Mouse (Mus musculus): ENCODE results near the gene Kcnq5. TPM values are rescaled to one million over a fixed set of nuclear protein-coding genes. Genes with fewer than 3 reads are reported as not detected.

Kcnq5 gene
- total and polyA plus RNA-seq, 3 experiments, result not detected

- Histone ChIP-seq H3K4me3 (ENCODE audit: control insufficient read depth in 1 of 2, insufficient read depth in 1 of 2, low read depth in 2 of 2, low read length in 2 of 2) (no peak overlapping the region), H3K79me2 (ENCODE audit: control insufficient read depth, insufficient read depth, low read length, poor library complexity) (no peaks in the 10 kb centered on the region), H3K36me3 (ENCODE audit: control insufficient read depth in 1 of 2, insufficient read depth in 2 of 2, low read length in 2 of 2) (no peaks in the 10 kb centered on the region), H3K4me1 (ENCODE audit: control insufficient read depth in 1 of 2, insufficient read depth in 2 of 2, low read length in 2 of 2) (no peaks in the 10 kb centered on the region), H3K27me3 (ENCODE audit: control insufficient read depth in 1 of 2, insufficient read depth in 2 of 2, low read length in 2 of 2) (no peaks in the 10 kb centered on the region), H3K27ac (ENCODE audit: control insufficient read depth, low read depth, low read length) (no peak overlapping the region), H3K9ac (ENCODE audit: control insufficient read depth, low read depth, low read length, poor library complexity, severe bottlenecking) (no peak overlapping the region), H3K9me3 (replicated peaks; ENCODE audit: insufficient read depth, low read length) (no peaks in the 10 kb centered on the region)
- no peak for DNase-seq (ENCODE audit: low read depth, low spot score)
- TF ChIP-seq MYB (IDR thresholded peaks at IDR 0.05; ENCODE audit: low read depth, low read length) (no peak), CHD1 (IDR thresholded peaks at IDR 0.05; ENCODE audit: low read depth, low read length) (no peak), CHD2 (IDR thresholded peaks at IDR 0.05; ENCODE audit: low read length) (no peak), ETS1 (IDR thresholded peaks at IDR 0.05; ENCODE audit: low read depth, low read length) (no peak), BHLHE40 (IDR thresholded peaks at IDR 0.05; ENCODE audit: borderline replicate concordance, low read depth, low read length) (no peak), MYC (IDR thresholded peaks at IDR 0.05; ENCODE audit: low read depth, low read length) (no peak), USF1 (IDR thresholded peaks at IDR 0.05; ENCODE audit: low read depth, low read length) (no peak), ZMIZ1 (IDR thresholded peaks at IDR 0.05; ENCODE audit: low read depth, low read length) (no peak), ELF1 (IDR thresholded peaks at IDR 0.05; ENCODE audit: low read depth, low read length) (no peak), E2F4 (IDR thresholded peaks at IDR 0.05; ENCODE audit: borderline replicate concordance, low read depth, low read length) (no peak)
Measured at GRCm38 (mm10) chr1:21712711-21713110, 249.0 kb downstream of the Kcnq5 start.

GRCm38 (mm10) chr1:21690458-21690857, 271.3 kb downstream of the Kcnq5 start:
- Histone ChIP-seq H3K27ac (ENCODE audit: control insufficient read depth, low read depth, low read length) (no peak overlapping the region), H3K79me2 (ENCODE audit: control insufficient read depth, insufficient read depth, low read length, poor library complexity) (no peaks in the 10 kb centered on the region), H3K4me1 (ENCODE audit: control insufficient read depth in 1 of 2, insufficient read depth in 2 of 2, low read length in 2 of 2) (no peaks in the 10 kb centered on the region), H3K9me3 (replicated peaks; ENCODE audit: insufficient read depth, low read length) (no peaks in the 10 kb centered on the region), H3K4me3 (ENCODE audit: control insufficient read depth in 1 of 2, insufficient read depth in 1 of 2, low read depth in 2 of 2, low read length in 2 of 2) (no peak overlapping the region), H3K27me3 (ENCODE audit: control insufficient read depth in 1 of 2, insufficient read depth in 2 of 2, low read length in 2 of 2) (no peaks in the 10 kb centered on the region), H3K36me3 (ENCODE audit: control insufficient read depth in 1 of 2, insufficient read depth in 2 of 2, low read length in 2 of 2) (no peaks in the 10 kb centered on the region), H3K9ac (ENCODE audit: control insufficient read depth, low read depth, low read length, poor library complexity, severe bottlenecking) (no peak overlapping the region)
- no peak for TF ChIP-seq UBTF (IDR thresholded peaks at IDR 0.05; ENCODE audit: borderline replicate concordance, insufficient read depth, low read depth, low read length)
- TF ChIP-seq POLR2AphosphoS5 (IDR thresholded peaks at IDR 0.05; ENCODE audit: borderline replicate concordance, low read depth, low read length), result no peak
- TF ChIP-seq TBP (IDR thresholded peaks at IDR 0.05; ENCODE audit: low read depth, low read length), result no peak
- TF ChIP-seq E2F4 (IDR thresholded peaks at IDR 0.05; ENCODE audit: borderline replicate concordance, low read depth, low read length), result no peak
- TF ChIP-seq MAX (IDR thresholded peaks at IDR 0.05; ENCODE audit: low read length), result no peak
- TF ChIP-seq NRF1 (IDR thresholded peaks at IDR 0.05; ENCODE audit: insufficient read depth, low read depth, low read length, poor library complexity, severe bottlenecking), result no peak
- TF ChIP-seq SMC3 (IDR thresholded peaks at IDR 0.05; ENCODE audit: low read depth, low read length), result no peak
- no peak for TF ChIP-seq ELF1 (IDR thresholded peaks at IDR 0.05; ENCODE audit: low read depth, low read length)
- TF ChIP-seq MEF2A (IDR thresholded peaks at IDR 0.05; ENCODE audit: extremely low read depth, insufficient replicate concordance, low read depth, low read length, poor library complexity, severe bottlenecking), result no peak
- no peak for TF ChIP-seq MYB (IDR thresholded peaks at IDR 0.05; ENCODE audit: low read depth, low read length)
- TF ChIP-seq TCF12 (IDR thresholded peaks at IDR 0.05; ENCODE audit: low read depth, low read length), result no peak
- TF ChIP-seq HCFC1 (IDR thresholded peaks at IDR 0.05; ENCODE audit: low read depth, low read length), result no peak
- no peak for TF ChIP-seq ZKSCAN1 (IDR thresholded peaks at IDR 0.05; ENCODE audit: low read depth, low read length)
- no peak for TF ChIP-seq RCOR1 (IDR thresholded peaks at IDR 0.05; ENCODE audit: low read depth, low read length)
- TF ChIP-seq CHD1 (IDR thresholded peaks at IDR 0.05; ENCODE audit: low read depth, low read length), result no peak
- no peak for DNase-seq (ENCODE audit: low read depth, low spot score)
